Mouse (Mus musculus) liver, embryonic 14.5 days (tissue): ENCODE results near the gene Plcd1. TPM values are rescaled to one million over a fixed set of nuclear protein-coding genes. Genes with fewer than 3 reads are reported as not detected.

ENCODE experiments used
- ATAC-seq: fragments of 200-750 bp; cut with Nextera tagmentation; 2 replicates; pipeline ENCODE4 v1.8.0; 2017; ENCODE audit warnings: moderate number of reproducible peaks, mild to moderate bottlenecking, moderate library complexity; ENCODE audit not compliant: insufficient read depth
- DNase-seq, 3 experiments: peaks; one replicate each; pipeline ENCODE4 v3.0.0-alpha.2; 2012 to 2013; ENCODE audit warnings: low read depth in 3 of 3, low spot score in 3 of 3
- H3K27ac ChIP-seq: fragments of 300-500 bp; sonication (generic); 2 replicates; pipeline ENCODE4 v1.5.1; 2014; ENCODE audit warnings: moderate library complexity, mild to moderate bottlenecking, control low read depth, inconsistent platforms
- H3K27me3 ChIP-seq: fragments of 300-500 bp; sonication (generic); 2 replicates; pipeline ENCODE4 v1.6.1; 2014; ENCODE audit warnings: mild to moderate bottlenecking, low read length, moderate library complexity; ENCODE audit not compliant: control insufficient read depth, insufficient read depth
- H3K36me3 ChIP-seq: fragments of 300-500 bp; sonication (generic); replicated peaks from 2 replicates; pipeline ENCODE4 v1.6.1; 2014; ENCODE audit warnings: low read depth; ENCODE audit not compliant: control insufficient read depth, insufficient read depth
- H3K4me1 ChIP-seq, 2 experiments: fragments of 200-500 bp in 1 of 2; fragments of 300-500 bp in 1 of 2; sonication (generic) in 1 of 2; replicated peaks; 2 replicates each; pipeline ENCODE4 v1.6.1; 2012 to 2014; ENCODE audit warnings: antibody characterized with exemption in 1 of 2, inconsistent platforms in 1 of 2, low read length in 1 of 2; ENCODE audit not compliant: control insufficient read depth in 2 of 2, insufficient read depth in 2 of 2
- H3K4me2 ChIP-seq: fragments of 300-500 bp; sonication (generic); 2 replicates; pipeline ENCODE4 v1.6.1; 2014; ENCODE audit warnings: low read depth, mild to moderate bottlenecking, control low read depth, moderate library complexity
- H3K4me3 ChIP-seq, 2 experiments: fragments of 200-500 bp in 1 of 2; fragments of 300-500 bp in 1 of 2; sonication (generic) in 1 of 2; 2 replicates each; pipeline ENCODE4 v1.5.1; 2012 to 2014; ENCODE audit warnings: low read depth in 2 of 2, low read length in 2 of 2, mild to moderate bottlenecking in 2 of 2, control low read depth in 1 of 2, inconsistent platforms in 1 of 2, moderate library complexity in 1 of 2; ENCODE audit not compliant: insufficient read depth in 1 of 2
- H3K9ac ChIP-seq: fragments of 300-500 bp; sonication (generic); replicated peaks from 2 replicates; pipeline ENCODE4 v1.6.1; 2014; ENCODE audit warnings: mild to moderate bottlenecking, control low read depth, moderate library complexity
- H3K9me3 ChIP-seq: fragments of 300-500 bp; sonication (generic); 2 replicates; pipeline ENCODE4 v1.6.1; 2016; ENCODE audit warnings: low read length, mixed read lengths; ENCODE audit not compliant: control insufficient read depth
- CTCF ChIP-seq: IDR thresholded peaks from 2 replicates; pipeline ENCODE4 v1.5.1; 2016; ENCODE audit warnings: antibody characterized with exemption, low read depth, control low read depth
- EP300 ChIP-seq: IDR thresholded peaks from 2 replicates; pipeline ENCODE4 v1.6.1; 2016; ENCODE audit warnings: antibody characterized with exemption, low read depth
- WGBS: fragments of 180-500 bp; shearing (Covaris S2); extraction: QIAGEN DNeasy Blood & Tissue Kit; methylation state at CpG from one replicate; pipeline ENCODE4 v1.1.7; 2014; ENCODE audit not compliant: insufficient replicate concordance; 5-methylcytosine and 5-hydroxymethylcytosine counted together
- polyA plus RNA-seq, 2 experiments: library from polyadenylated mRNA; depleted of rRNA in 1 of 2; stranded (reverse) in 1 of 2; unstranded in 1 of 2; fragments of >200 nt; fragmentation: Nextera tagmentation in 1 of 2; extraction: Ambion mirVana in 1 of 2; gene quantifications; 2 replicates each; pipeline versions ENCODE4 v1.2.1 to v1.2.3; 2012 to 2014

The Plcd1 gene
- polyA plus RNA-seq, 2 experiments, result 0.95 to 1.1 TPM

GRCm38 (mm10) chr9:119090462-119090861 lies 2.8 kb downstream of the Plcd1 start:
- H3K4me2 ChIP-seq, result no peak overlapping the region
- no peak overlapping the region for H3K9ac ChIP-seq
- H3K9me3 ChIP-seq, result no peaks in the 10 kb centered on the region
- ATAC-seq, result no peak
- DNase-seq, result no peak
- H3K27ac ChIP-seq, result no peak overlapping the region
- no peak overlapping the region for H3K4me3 ChIP-seq
- peaks cover 24% of the 10 kb centered on the region for H3K27me3 ChIP-seq
- WGBS, result 74% methylated on average over 5 of the region's 5 CpGs
- no peaks in the 10 kb centered on the region for H3K36me3 ChIP-seq
- TF ChIP-seq CTCF, result no peak
- no peak for TF ChIP-seq EP300
- peaks cover 0 to 8% of the 10 kb centered on the region in 2 experiments; a peak in 1 of 4 replicates for H3K4me1 ChIP-seq

DNA sequence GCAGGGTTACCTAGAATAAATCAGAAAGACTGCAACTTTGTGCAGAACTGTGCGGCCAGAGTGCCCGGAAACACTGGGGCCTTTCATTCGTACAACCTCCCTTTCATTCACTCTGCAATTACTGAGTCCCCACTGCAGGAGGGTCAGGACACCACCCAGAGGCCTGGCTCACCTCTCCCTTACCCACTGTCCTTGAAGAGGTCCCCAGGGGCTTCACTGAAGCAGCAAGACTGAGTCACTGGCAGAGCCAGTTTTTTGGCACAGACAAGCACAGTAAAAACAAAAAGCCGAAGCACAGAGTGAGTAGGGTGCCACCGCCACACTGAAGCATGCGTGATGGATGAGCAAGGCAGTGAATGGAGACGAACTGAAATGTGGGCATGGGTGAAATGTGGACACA lies 3.9 kb downstream of the Plcd1 start:
- Histone ChIP-seq H3K9ac (no peak overlapping the region), H3K9me3 (no peaks in the 10 kb centered on the region), H3K27ac (no peak overlapping the region), H3K36me3 (no peaks in the 10 kb centered on the region), H3K4me2 (no peak overlapping the region), H3K27me3 (peaks cover 24% of the 10 kb centered on the region), H3K4me3 (no peak overlapping the region), H3K4me1 (peaks cover 0 to 8% of the 10 kb centered on the region in 2 experiments; a peak in 1 of 4 replicates)
- 65% methylated on average over 7 of the region's 7 CpGs for WGBS
- ATAC-seq (no peak), DNase-seq (no peak)
- TF ChIP-seq EP300 (no peak), CTCF (no peak)

- no peak for TF ChIP-seq CTCF
- TF ChIP-seq EP300, result no peak
- no peaks in the 10 kb centered on the region for H3K36me3 ChIP-seq
- H3K27me3 ChIP-seq, result peaks cover 14% of the 10 kb centered on the region
- 1% methylated on average over 24 of the region's 24 CpGs for WGBS
- no peak overlapping the region for H3K27ac ChIP-seq
- H3K4me3 ChIP-seq, result peak overlapping the region; percentile 22 to 51
- H3K4me2 ChIP-seq, result peak overlapping the region; percentile 57
- ATAC-seq (peak; percentile 66), DNase-seq (peak; percentile 32 to 60 (median 42))
- H3K9ac ChIP-seq, result no peak overlapping the region
- H3K9me3 ChIP-seq, result no peaks in the 10 kb centered on the region
- H3K4me1 ChIP-seq, result peaks cover 0 to 8% of the 10 kb centered on the region in 2 experiments; a peak in 1 of 4 replicates
These were observed 5.0 kb downstream of the Plcd1 start for GRCm38 (mm10) chr9:119088148-119088801.

GRCm38 (mm10) chr9:119087309-119087708 lies 6.0 kb downstream of the Plcd1 start:
- DNase-seq (no peak), ATAC-seq (no peak)
- no peak overlapping the region; the same call in 1 of the 2 replicates for H3K4me2 ChIP-seq
- no peak overlapping the region for H3K9ac ChIP-seq
- no peak for TF ChIP-seq EP300
- TF ChIP-seq CTCF, result no peak
- H3K27ac ChIP-seq, result no peak overlapping the region
- 53% methylated on average over 5 of the region's 5 CpGs for WGBS
- H3K27me3 ChIP-seq, result peaks cover 5% of the 10 kb centered on the region
- no peaks in the 10 kb centered on the region for H3K9me3 ChIP-seq
- no peak overlapping the region for H3K4me3 ChIP-seq
- H3K36me3 ChIP-seq, result no peaks in the 10 kb centered on the region
- H3K4me1 ChIP-seq, result peaks cover 0 to 8% of the 10 kb centered on the region in 2 experiments; a peak in 1 of 4 replicates

DNA sequence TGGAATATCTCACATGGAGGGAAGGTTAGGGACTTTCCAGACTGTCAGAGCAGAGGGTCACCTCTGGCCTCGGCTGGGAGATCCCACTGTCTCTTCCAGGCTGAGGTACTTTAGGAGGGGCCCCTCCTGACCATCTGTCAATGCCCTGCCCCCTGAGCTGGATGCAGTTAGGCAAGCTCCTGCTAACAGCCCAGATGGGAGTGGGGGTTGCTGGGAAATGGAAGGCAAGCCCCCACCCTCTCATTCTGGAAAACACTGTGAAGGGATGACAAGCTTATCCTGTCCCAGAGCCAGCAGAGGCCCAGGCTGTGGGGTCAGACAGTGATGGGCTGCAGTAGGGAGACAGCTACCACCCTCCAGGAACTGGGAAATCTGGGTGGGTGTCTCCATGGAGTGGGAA lies 6.9 kb downstream of the Plcd1 start:
- no peaks in the 10 kb centered on the region; the same call in 1 of the 2 replicates for H3K27me3 ChIP-seq
- ATAC-seq, result no peak
- H3K9ac ChIP-seq, result no peak overlapping the region
- no peak overlapping the region for H3K4me2 ChIP-seq
- WGBS, result 33% methylated on average over 1 of the region's 1 CpGs
- no peak overlapping the region for H3K4me3 ChIP-seq
- no peak for DNase-seq
- H3K36me3 ChIP-seq, result no peaks in the 10 kb centered on the region
- H3K4me1 ChIP-seq, result peaks cover 0 to 8% of the 10 kb centered on the region in 2 experiments; a peak in 1 of 4 replicates
- no peak overlapping the region for H3K27ac ChIP-seq
- no peak for TF ChIP-seq CTCF
- H3K9me3 ChIP-seq, result no peaks in the 10 kb centered on the region
